Mouse (Mus musculus) thymus, postnatal 14 days (tissue): Measurements from ENCODE around the gene Kpna1.

ENCODE experiments used
- DNase-seq: peaks from one replicate; pipeline ENCODE4 v3.0.0; 2021

Kpna1 gene

DNA sequence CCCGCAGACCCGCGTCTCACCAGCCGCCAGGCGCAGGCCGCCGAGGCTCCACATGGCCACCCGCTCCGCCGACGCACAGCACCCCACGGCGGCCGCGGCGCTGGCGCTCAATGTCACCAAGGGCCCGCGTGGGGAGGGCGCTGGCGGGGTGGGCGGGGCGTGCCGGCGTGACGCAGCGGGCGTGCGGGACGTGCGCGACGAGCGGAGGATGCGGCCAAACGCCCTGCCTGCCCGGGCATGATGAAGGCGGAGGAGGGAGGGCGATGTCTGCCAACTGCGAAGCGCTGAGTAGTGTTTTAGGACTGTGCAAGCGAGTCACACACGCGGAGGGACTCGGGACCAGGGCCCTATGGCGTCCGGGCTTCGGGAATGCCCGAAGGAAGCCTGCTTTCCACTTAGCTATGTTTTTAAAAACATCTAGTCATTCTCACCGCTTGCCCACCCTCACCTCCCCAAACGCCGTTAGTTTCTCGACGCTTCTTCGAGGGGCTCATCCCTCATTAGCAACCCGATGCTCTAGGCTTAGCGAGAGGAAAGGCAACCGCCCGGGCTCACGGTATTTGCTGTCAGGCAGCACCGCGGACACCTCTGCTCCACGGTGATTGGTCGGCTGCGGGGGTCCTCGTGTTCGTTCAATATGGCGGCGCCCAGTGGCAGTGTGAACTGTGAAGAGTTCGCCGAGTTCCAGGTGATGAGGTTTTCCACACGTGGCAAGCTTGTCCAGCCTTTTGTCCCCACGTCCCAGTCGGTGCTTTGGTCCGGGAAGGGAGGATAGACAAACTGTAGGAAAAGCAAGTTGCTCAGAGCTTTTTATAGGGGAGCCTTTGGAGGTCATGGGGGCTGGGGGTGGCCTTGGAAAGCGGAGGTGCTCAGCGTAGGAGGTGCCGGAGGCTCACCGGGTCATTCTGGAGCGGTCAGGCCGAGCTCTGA lies 93.2 kb downstream of the Kpna1 start, which contains the start of the genes Fam162a and Ccdc58:
Gene Fam162a, minus strand, starts transcription at position 145 of the 930 bp plus-strand sequence.
Gene Ccdc58, plus strand, starts transcription at position 236 of the 930 bp plus-strand sequence.
- DNase-seq = peak; percentile 94

DNA sequence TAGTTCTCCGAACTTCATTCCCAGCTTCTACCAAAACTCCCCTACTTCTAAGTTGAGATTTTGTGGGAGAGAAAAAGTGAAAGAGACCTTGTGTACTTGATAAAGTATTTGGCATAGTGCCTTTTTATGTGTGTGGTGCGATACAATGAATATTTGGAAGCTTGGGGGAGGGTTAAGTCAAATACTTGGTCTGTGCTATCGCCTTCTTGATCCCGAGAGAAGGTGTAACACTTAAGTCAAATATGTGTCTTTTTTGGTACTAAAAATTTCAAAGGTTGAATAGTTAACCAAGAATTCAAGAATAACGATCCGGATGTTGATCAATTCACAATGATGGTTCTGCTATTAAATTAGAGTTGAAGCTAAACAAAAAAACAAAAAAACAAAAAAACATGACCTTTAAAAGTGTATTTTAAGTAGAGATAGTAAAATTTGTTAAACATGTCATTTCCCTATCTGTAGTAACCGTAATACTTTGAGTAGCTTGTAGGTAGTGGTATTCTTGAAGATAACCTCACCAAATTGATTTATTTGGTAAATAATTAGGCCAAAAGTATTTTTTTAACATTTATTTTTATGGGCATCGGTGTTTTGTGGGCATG lies 94.0 kb downstream of the Kpna1 start:
- no peak for DNase-seq

DNA sequence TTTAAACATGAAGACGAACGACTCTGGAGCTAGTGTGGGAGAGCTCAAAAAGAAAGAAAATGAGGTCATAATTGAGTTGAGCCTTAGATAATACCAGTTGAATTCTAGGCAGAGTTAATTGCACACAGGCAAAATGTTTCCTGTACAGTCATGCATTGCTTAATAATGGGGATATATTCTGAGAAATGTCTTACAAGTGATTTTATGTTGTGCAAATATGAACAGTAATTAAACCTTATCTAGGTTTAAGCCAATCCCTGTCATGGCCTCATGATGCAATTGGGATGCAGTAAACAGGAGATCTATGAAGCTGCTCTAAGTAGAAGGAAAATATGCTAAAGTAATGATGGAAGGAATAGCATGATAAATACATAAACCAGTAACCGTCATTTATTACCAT lies 96.2 kb downstream of the Kpna1 start:
- no peak for DNase-seq

DNA sequence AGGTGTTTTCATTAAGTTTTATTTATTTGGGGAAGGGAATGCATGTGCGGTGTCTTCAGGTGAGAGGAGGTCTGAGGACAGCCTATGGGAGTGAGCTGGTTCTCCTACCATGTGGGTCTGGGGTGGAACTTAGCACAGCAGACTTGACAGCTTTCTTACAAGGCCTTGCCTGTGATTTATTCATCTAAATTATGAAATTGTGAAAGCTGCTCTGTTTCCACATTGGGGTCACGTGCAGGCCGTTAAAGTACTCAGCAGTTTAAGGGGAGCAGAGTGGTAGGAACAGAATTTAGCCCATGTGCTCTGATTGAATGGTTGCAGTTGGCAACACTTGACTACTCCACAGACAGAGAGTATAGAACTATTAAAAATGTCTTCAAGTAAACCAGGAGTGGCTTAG lies 101.4 kb downstream of the Kpna1 start:
- no peak for DNase-seq
